Mouse (Mus musculus): Measurements from ENCODE around the gene Lrrc41. TPM values are rescaled to one million over a fixed set of nuclear protein-coding genes. Genes with fewer than 3 reads are reported as not detected.

Gene Lrrc41
- total RNA-seq, 4 experiments from 2014 or later = 16.3 to 22.4 (median 18.6) TPM

DNA sequence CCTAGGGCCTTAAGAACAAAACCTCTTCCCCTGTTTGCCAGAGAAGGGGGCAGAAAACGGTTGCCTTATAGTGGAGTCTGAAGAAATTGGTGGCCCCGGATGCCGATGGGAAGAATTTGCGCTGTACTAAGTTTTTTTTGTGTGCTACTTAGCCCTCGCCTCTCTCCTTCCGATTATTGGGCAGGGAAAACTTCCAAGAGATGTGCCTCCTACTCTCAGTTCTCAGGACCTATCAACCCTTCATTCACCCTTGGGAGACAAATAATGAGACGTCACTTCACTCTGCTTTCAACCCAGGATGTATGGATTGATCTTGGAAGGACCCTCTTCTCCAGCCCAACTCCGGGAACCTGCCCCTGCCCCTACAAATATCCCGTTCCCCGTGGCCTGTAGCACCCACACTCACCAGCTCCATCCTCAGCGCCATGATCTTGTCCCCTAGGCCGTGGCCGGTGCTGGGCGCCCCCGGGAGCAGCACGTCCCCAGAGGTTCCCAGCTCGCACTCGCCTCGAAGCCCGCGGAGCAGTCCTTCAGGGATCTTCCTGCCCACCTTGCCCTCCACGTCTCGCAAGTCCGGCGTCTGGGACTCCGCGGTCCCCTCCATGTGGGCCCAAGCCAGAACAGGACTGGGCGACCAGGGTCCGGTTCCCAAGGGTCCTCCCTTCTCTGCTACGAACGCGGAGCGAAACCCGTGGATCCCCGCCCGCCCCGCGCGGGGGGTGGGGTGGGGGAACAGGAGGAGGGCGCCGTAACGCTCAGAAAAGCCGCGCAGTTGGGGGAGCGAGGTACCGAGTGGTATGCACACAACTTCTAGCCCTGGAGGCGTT is 69.0 kb downstream of the Lrrc41 start:
- peak; percentile 50 to 53 for DNase-seq (ENCODE audit: low spot score in 2 of 2)

Other genes with a start within 250 kb of the Lrrc41 start
- 1 to 10 TPM; 1.5 to 4.3 (median 2.1) TPM for gene Mob3c, start 247.2 kb upstream of the Lrrc41 start, total RNA-seq (2022)
- 10 to 100 TPM; 25.5 to 37.8 (median 27.8) TPM for gene Mknk1, start 236.1 kb upstream of the Lrrc41 start, total RNA-seq (2022)
- gene Kncn, start 190.9 kb upstream of the Lrrc41 start, total RNA-seq (2022) = not detected
- gene 6430628N08Rik, start 184.6 kb upstream of the Lrrc41 start, total RNA-seq (2022) = not detected
- not detected for gene Dmbx1, start 135.3 kb upstream of the Lrrc41 start, total RNA-seq (2022)
- gene Faah, start 57.3 kb upstream of the Lrrc41 start, total RNA-seq (2022) = under 1 TPM in 3 of 4 experiments, not detected in 1; 0.07 to 0.35 (median 0.12) TPM
- 10 to 100 TPM; 13.3 to 13.5 (median 13.4) TPM for gene Nsun4, start 21.4 kb upstream of the Lrrc41 start, total RNA-seq (2022)
- 100 to 1,000 TPM; 732 to 881 (median 822) TPM for gene Uqcrh, start 198 bp upstream of the Lrrc41 start, total RNA-seq (2022)
- under 1 TPM; 0.18 to 0.46 (median 0.27) TPM for gene Rad54l, start 48.4 kb downstream of the Lrrc41 start, total RNA-seq (2022)
- 10 to 100 TPM; 50.0 to 51.9 (median 50.8) TPM for gene Pomgnt1, start 48.6 kb downstream of the Lrrc41 start, total RNA-seq (2022)
- gene Lurap1, start 76.1 kb downstream of the Lrrc41 start, total RNA-seq (2022) = 1 to 10 TPM; 4.4 to 7.7 (median 6.9) TPM
- not detected for gene Tspan1, start 92.3 kb downstream of the Lrrc41 start, total RNA-seq (2022)
- gene 1700042G07Rik, start 98.1 kb downstream of the Lrrc41 start, total RNA-seq (2022) = not detected
- gene Gm49337, start 98.1 kb downstream of the Lrrc41 start, total RNA-seq (2022) = 1 to 10 TPM in 1 of 4 experiments, under 1 TPM in 1, not detected in 2; 0.32 to 1.4 TPM
- gene Pik3r3, start 146.3 kb downstream of the Lrrc41 start, total RNA-seq (2022) = 1 to 10 TPM; 3.7 to 8.2 (median 5.5) TPM